Mouse (Mus musculus): ENCODE data around the gene Frem1. TPM values are rescaled to one million over a fixed set of nuclear protein-coding genes. Genes with fewer than 3 reads are reported as not detected.

The Frem1 gene
- polyA plus RNA-seq, 1 experiment from 2014 or later: 11.7 TPM

DNA sequence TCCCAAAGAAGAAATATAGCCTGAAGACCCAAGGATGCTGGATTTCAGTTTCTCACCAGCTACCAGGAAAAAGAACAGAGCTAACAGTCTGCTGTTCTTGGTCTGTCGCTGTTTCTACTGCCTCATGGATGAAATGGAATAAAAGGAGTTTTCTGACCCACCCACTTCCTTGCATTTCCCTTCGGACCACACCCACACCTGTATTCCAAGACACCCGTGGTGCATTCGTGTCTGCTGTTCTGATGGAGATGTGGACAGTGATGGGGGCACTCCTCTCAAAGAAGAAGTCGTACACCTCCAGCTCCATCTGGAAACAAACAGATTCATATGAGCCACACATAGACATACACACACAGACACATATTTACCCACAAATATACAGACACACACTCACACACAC lies 48.1 kb downstream of the Frem1 start:
- H3K36me3 ChIP-seq (ENCODE audit: control insufficient read depth, insufficient read depth, low read length): no peaks in the 10 kb centered on the region; the same call in 1 of the 2 replicates
- no peak for ATAC-seq (ENCODE audit: insufficient read depth, low FRiP score)
- no peak overlapping the region for H3K4me3 ChIP-seq (replicated peaks; ENCODE audit: low read length)
- no peaks in the 10 kb centered on the region for H3K9me3 ChIP-seq (replicated peaks; ENCODE audit: control insufficient read depth, low read length)
- H3K27ac ChIP-seq (ENCODE audit: low read length): no peak overlapping the region
- 81% methylated on average over 5 of the region's 5 CpGs for WGBS
- H3K4me1 ChIP-seq (ENCODE audit: control insufficient read depth, insufficient read depth, low read length): no peaks in the 10 kb centered on the region
- H3K4me2 ChIP-seq (ENCODE audit: low read depth, low read length): no peak overlapping the region
- no peak overlapping the region for H3K9ac ChIP-seq (ENCODE audit: low read length)
- H3K27me3 ChIP-seq (ENCODE audit: control insufficient read depth, insufficient read depth, low read length): no peaks in the 10 kb centered on the region

GRCm38 (mm10) chr4:82992042-82992441 lies 60.1 kb downstream of the Frem1 start:
- Histone ChIP-seq H3K36me3 (ENCODE audit: control insufficient read depth, insufficient read depth, low read length) (no peaks in the 10 kb centered on the region), H3K9ac (ENCODE audit: low read length) (no peak overlapping the region), H3K4me1 (ENCODE audit: control insufficient read depth, insufficient read depth, low read length) (no peaks in the 10 kb centered on the region), H3K9me3 (replicated peaks; ENCODE audit: control insufficient read depth, low read length) (no peaks in the 10 kb centered on the region), H3K4me3 (replicated peaks; ENCODE audit: low read length) (no peak overlapping the region), H3K27ac (ENCODE audit: low read length) (no peak overlapping the region), H3K27me3 (ENCODE audit: control insufficient read depth, insufficient read depth, low read length) (no peaks in the 10 kb centered on the region), H3K4me2 (ENCODE audit: low read depth, low read length) (no peak overlapping the region)
- no peak for ATAC-seq (ENCODE audit: insufficient read depth, low FRiP score)
- 97% methylated on average over 3 of the region's 3 CpGs for whole genome bisulfite sequencing

DNA sequence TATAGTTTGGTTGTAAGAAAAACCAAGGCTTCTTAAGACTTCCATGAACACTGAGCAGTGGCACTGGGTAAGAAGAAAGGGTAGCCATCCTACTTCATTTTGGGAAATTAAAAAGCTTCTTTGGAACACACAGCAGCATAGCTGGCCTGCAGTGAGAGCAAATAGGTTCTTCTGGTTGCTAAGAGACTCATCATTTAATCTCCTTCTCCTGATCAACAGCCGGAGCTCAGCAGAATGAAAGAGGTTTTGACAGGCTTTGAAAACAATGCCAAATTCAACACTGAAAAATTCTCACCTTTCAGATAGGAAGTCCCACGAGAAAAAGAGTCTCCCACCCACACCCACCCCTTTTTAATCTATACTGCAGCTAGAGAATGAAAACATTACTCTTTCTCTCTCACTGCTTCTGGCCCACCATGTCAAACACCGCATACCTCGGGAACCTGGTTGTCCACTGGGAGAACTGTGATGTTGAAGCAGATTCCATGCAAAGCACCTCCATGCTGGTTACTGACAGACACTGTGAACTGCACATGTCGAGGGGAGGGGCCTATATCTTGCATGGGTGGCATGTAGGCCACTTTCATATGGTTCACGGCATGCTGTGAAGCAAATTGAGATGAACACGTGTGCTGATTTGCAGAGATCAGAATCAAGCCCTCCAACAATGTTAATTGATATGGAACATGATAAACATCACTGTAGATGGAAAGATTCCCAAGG lies 61.0 kb downstream of the Frem1 start:
- Histone ChIP-seq H3K9ac (ENCODE audit: low read length) (no peak overlapping the region), H3K4me2 (ENCODE audit: low read depth, low read length) (no peak overlapping the region), H3K27me3 (ENCODE audit: control insufficient read depth, insufficient read depth, low read length) (no peaks in the 10 kb centered on the region), H3K4me3 (replicated peaks; ENCODE audit: low read length) (no peak overlapping the region), H3K36me3 (ENCODE audit: control insufficient read depth, insufficient read depth, low read length) (no peaks in the 10 kb centered on the region), H3K4me1 (ENCODE audit: control insufficient read depth, insufficient read depth, low read length) (no peaks in the 10 kb centered on the region), H3K27ac (ENCODE audit: low read length) (no peak overlapping the region), H3K9me3 (replicated peaks; ENCODE audit: control insufficient read depth, low read length) (no peaks in the 10 kb centered on the region)
- WGBS: 65% methylated on average over 7 of the region's 7 CpGs
- no peak for ATAC-seq (ENCODE audit: insufficient read depth, low FRiP score)

DNA sequence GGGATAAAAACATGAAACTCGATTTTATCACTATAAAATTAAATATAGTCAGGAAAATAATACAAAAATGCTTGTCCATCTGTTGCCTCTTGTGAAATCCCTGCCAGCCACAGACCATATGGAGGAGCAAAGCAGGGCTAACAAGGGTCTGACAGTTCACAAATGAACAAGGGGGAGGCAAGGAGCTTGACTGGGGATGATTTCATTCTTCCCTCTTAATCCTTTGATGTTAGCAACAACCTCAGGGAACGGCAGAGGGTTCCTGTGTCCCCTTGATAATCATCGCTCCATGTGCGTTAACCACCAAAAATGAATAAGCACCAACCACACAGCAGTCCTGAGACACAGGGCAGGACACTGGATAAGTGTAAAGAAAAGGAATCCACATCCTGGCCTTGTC lies 79.8 kb downstream of the Frem1 start:
- no peaks in the 10 kb centered on the region for H3K36me3 ChIP-seq (ENCODE audit: control insufficient read depth, insufficient read depth, low read length)
- H3K27ac ChIP-seq (ENCODE audit: low read length): no peak overlapping the region
- ATAC-seq (ENCODE audit: insufficient read depth, low FRiP score): no peak
- no peaks in the 10 kb centered on the region for H3K27me3 ChIP-seq (ENCODE audit: control insufficient read depth, insufficient read depth, low read length)
- H3K4me2 ChIP-seq (ENCODE audit: low read depth, low read length): no peak overlapping the region
- H3K9me3 ChIP-seq (replicated peaks; ENCODE audit: control insufficient read depth, low read length): no peaks in the 10 kb centered on the region
- H3K4me1 ChIP-seq (ENCODE audit: control insufficient read depth, insufficient read depth, low read length): no peaks in the 10 kb centered on the region
- no peak overlapping the region for H3K9ac ChIP-seq (ENCODE audit: low read length)
- 81% methylated on average over 4 of the region's 4 CpGs for WGBS
- no peak overlapping the region for H3K4me3 ChIP-seq (replicated peaks; ENCODE audit: low read length)

- no peak for ATAC-seq (ENCODE audit: insufficient read depth, low FRiP score)
- Histone ChIP-seq H3K4me3 (replicated peaks; ENCODE audit: low read length) (no peak overlapping the region), H3K27ac (ENCODE audit: low read length) (no peak overlapping the region), H3K27me3 (ENCODE audit: control insufficient read depth, insufficient read depth, low read length) (no peaks in the 10 kb centered on the region), H3K9ac (ENCODE audit: low read length) (no peak overlapping the region), H3K9me3 (replicated peaks; ENCODE audit: control insufficient read depth, low read length) (no peaks in the 10 kb centered on the region), H3K36me3 (ENCODE audit: control insufficient read depth, insufficient read depth, low read length) (no peaks in the 10 kb centered on the region), H3K4me1 (ENCODE audit: control insufficient read depth, insufficient read depth, low read length) (no peaks in the 10 kb centered on the region), H3K4me2 (ENCODE audit: low read depth, low read length) (no peak overlapping the region)
- WGBS: 88% methylated on average over 12 of the region's 12 CpGs
Measured at GRCm38 (mm10) chr4:82970901-82971648, 81.1 kb downstream of the Frem1 start.

DNA sequence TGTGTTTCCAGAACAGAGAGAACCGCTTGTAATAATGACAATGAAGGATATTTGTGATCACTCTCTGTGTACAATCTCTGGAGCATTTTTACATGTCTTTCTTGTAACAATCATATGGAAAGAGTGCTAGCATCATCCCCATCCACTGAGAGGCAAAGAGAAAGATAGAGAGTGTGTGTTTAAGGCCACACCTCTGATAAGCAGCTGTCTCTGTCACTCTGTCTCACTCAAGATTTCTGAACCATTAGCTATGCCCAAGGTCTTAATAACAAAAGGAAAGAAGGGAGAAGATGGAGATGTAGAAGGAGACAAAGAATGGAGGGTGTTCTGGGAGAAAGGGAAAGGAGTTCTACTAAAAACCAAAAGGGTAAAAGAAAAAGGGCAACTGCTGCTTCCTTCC lies 91.1 kb downstream of the Frem1 start:
- no peaks in the 10 kb centered on the region; the same call in 1 of the 2 replicates for H3K36me3 ChIP-seq (ENCODE audit: control insufficient read depth, insufficient read depth, low read length)
- no peak for ATAC-seq (ENCODE audit: insufficient read depth, low FRiP score)
- H3K4me2 ChIP-seq (ENCODE audit: low read depth, low read length): no peak overlapping the region

DNA sequence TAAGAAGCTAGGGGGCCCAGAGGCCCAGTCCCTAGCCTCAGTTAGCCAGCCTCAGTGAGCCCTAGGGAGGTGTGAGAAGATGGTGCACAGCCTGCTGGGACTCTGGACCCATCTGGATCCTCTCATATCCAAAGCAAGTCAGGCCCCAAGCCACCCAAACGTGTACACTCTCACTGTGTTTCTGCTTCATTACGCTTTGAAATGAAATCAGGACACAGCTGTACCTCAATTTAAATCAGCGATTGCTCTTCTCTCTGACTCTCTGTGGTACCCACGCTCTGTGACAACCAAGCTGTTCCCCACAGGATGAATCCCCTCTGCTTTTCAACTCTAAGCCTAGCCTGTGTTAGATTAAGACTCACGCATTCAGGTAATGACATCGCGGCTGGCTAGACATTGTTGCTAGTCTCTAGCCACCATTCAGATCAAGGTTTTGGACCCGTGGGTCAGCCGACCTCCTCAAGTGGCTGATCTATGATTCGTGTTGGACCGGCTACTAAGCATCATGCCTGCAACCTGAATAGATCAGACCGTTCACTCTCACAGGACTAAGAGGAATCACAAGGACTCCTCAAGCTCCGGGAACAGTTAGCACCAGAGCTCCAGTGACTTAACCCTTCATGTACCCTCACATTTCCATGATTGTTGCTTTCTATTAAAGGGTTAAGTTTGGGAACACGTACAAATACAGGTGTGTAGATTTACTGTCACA lies 94.2 kb downstream of the Frem1 start:
- no peak overlapping the region for H3K4me2 ChIP-seq (ENCODE audit: low read depth, low read length)
- H3K4me3 ChIP-seq (replicated peaks; ENCODE audit: low read length): no peak overlapping the region
- H3K9me3 ChIP-seq (replicated peaks; ENCODE audit: control insufficient read depth, low read length): no peaks in the 10 kb centered on the region
- no peaks in the 10 kb centered on the region for H3K27me3 ChIP-seq (ENCODE audit: control insufficient read depth, insufficient read depth, low read length)
- no peak overlapping the region for H3K9ac ChIP-seq (ENCODE audit: low read length)
- H3K4me1 ChIP-seq (ENCODE audit: control insufficient read depth, insufficient read depth, low read length): no peaks in the 10 kb centered on the region
- ATAC-seq (ENCODE audit: insufficient read depth, low FRiP score): no peak
- H3K36me3 ChIP-seq (ENCODE audit: control insufficient read depth, insufficient read depth, low read length): no peaks in the 10 kb centered on the region; the same call in 1 of the 2 replicates
- 82% methylated on average over 14 of the region's 14 CpGs for WGBS
- no peak overlapping the region for H3K27ac ChIP-seq (ENCODE audit: low read length)

More for the DNA sequence above, 91.1 kb downstream of the Frem1 start:
- H3K9me3 ChIP-seq (replicated peaks; ENCODE audit: control insufficient read depth, low read length): no peaks in the 10 kb centered on the region
- no peaks in the 10 kb centered on the region for H3K4me1 ChIP-seq (ENCODE audit: control insufficient read depth, insufficient read depth, low read length)
- 81% methylated on average over 1 of the region's 1 CpGs for WGBS
- H3K27ac ChIP-seq (ENCODE audit: low read length): no peak overlapping the region
- no peak overlapping the region for H3K4me3 ChIP-seq (replicated peaks; ENCODE audit: low read length)
- no peak overlapping the region for H3K9ac ChIP-seq (ENCODE audit: low read length)
- H3K27me3 ChIP-seq (ENCODE audit: control insufficient read depth, insufficient read depth, low read length): no peaks in the 10 kb centered on the region

- no peaks in the 10 kb centered on the region for H3K4me1 ChIP-seq (ENCODE audit: control insufficient read depth, insufficient read depth, low read length)
- H3K9ac ChIP-seq (ENCODE audit: low read length): no peak overlapping the region
- no peaks in the 10 kb centered on the region for H3K9me3 ChIP-seq (replicated peaks; ENCODE audit: control insufficient read depth, low read length)
- H3K27me3 ChIP-seq (ENCODE audit: control insufficient read depth, insufficient read depth, low read length): no peaks in the 10 kb centered on the region
- no peak overlapping the region for H3K4me2 ChIP-seq (ENCODE audit: low read depth, low read length)
- no peak for ATAC-seq (ENCODE audit: insufficient read depth, low FRiP score)
- WGBS: 67% methylated on average over 4 of the region's 4 CpGs
- H3K36me3 ChIP-seq (ENCODE audit: control insufficient read depth, insufficient read depth, low read length): no peaks in the 10 kb centered on the region
- no peak overlapping the region for H3K4me3 ChIP-seq (replicated peaks; ENCODE audit: low read length)
- H3K27ac ChIP-seq (ENCODE audit: low read length): no peak overlapping the region
Measured at GRCm38 (mm10) chr4:82953992-82954391, 98.1 kb downstream of the Frem1 start.

GRCm38 (mm10) chr4:82949511-82949910 lies 102.6 kb downstream of the Frem1 start:
- Histone ChIP-seq H3K27ac (ENCODE audit: low read length) (no peak overlapping the region), H3K36me3 (ENCODE audit: control insufficient read depth, insufficient read depth, low read length) (no peaks in the 10 kb centered on the region), H3K27me3 (ENCODE audit: control insufficient read depth, insufficient read depth, low read length) (no peaks in the 10 kb centered on the region), H3K4me3 (replicated peaks; ENCODE audit: low read length) (no peak overlapping the region), H3K9me3 (replicated peaks; ENCODE audit: control insufficient read depth, low read length) (no peaks in the 10 kb centered on the region), H3K9ac (ENCODE audit: low read length) (no peak overlapping the region), H3K4me2 (ENCODE audit: low read depth, low read length) (no peak overlapping the region), H3K4me1 (ENCODE audit: control insufficient read depth, insufficient read depth, low read length) (no peaks in the 10 kb centered on the region; the same call in 1 of the 2 replicates)
- WGBS: 75% methylated on average over 8 of the region's 8 CpGs
- no peak for ATAC-seq (ENCODE audit: insufficient read depth, low FRiP score)
